Mouse (Mus musculus): ENCODE results near the gene Dusp1.

Dusp1 gene

DNA sequence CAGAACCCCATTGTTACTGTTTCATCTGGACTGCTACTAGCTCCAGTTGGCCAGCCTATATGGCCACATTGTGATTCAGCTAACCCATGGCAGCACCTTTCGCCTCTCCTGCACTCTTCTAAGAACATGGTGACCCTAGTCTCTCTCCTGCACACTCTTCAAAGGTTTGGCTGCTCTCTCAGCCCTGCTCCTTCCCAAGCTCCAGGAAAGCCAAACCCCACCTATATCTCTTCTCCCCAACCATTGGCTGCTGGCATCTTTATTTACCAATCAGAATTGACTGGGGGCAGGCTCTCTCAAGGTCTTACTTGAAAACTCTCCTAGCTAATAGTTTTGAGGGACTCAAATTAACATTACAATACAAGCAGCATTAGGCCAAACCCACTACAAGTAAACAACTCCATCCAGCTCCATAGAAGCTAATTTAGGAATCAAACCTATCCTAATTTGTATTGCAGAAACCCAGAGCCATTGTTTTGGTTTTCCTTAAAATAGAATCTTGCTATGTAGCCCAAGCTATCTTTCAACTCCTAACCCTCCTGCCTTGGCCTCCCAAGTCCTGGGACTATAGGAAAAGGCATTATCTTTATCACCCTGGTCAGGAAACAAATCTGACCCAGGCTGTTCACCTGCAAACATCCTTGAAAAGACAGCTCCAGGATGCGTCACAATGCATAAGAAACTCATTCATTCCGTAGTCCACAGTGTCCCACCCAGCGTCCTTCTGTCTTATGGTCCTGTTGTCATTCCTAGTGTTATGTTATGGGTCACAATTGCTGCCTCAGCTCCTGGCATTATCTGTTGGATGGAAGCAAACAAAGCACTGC lies 67.1 kb downstream of the Dusp1 start:
- no peak for DNase-seq

DNA sequence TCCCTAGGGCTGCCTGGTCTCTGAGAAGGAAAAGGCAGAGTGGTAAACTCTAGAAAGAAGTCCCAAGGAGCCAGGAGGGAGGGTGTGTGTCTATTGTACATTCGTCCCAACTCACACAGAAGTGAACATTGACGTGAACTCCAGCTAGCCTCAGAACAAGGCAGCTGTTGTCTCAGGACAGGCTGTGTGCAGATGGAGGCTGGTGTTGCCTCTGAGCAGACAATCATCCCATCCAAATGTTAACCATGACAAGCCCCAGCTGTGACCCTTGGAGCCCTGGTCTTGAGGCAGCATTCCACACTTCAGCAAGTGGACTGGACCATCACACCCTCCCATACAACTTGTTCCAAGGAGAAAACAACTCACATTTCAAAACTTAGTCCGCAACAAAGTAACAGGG lies 69.7 kb downstream of the Dusp1 start:
- DNase-seq: no peak

DNA sequence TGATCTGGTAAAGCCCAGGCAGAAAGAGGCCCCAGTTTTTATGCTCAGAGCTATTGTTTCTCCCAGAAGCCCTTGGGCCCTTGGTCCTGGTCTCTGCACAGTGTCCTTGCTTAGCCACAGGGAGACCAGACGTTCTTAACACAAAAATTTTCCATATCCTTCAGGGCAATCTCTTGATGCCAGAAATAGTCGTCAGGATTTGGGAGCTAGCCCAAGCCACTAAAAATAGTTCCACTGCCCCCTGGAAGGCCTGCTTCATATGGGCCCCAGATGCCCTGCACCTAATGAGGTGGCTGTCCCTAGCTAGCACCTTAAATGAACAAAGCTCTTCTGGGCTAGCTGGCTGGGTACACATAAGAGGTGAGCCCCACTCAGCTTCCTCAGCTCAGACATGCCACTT lies 71.0 kb downstream of the Dusp1 start:
- no peak for DNase-seq

DNA sequence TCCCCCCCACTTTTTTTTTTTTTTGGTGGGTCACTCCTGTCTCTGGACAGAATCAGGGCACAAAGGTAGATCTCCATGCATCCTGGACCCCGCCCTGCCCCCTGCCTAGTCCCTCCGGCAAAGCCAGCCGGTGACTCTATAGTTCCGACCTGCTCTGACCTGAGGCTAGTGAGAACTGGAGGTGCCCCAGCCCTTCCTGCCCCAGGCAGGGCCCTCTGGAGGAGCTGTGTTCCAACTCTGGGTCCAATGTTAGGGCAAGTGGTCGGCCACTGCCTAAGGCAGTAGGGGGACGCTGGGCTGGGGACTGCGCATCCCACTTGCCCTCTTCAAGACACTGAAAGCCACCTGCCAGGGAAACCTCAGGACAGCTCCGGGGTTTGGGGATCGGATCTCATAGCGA lies 71.9 kb downstream of the Dusp1 start:
- no peak for DNase-seq

DNA sequence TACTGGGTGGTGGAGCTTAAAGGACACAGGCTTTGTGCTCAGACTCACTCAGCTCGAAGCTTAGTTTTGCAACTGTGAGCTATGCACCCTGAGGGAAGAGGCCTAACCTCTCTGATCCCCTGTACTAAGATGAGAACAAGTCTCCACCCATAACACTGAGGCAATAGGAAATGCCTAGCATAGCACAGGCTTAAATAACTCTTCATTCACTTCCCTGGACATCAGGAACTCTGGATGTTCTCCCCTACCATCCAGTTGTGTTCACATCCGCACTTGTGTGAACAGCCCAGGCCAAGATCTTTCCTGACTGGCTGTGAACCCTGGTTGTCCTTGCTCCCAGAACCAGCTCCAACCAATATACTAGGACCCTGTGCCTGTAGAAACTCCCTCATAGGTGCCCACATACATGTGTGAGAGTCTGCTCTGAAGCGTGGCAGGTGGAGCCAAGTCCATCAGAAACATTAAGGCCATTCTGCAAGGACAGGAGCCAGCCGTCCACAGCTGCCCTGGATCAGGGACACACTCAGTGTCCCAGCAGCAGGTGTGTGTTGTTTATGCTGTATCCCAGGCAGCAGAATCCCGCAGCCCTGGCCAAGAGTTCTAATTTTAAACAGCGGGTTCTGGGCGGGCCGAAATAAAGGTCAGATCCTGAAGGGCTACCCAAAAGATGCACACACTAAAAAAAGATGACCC lies 73.1 kb downstream of the Dusp1 start:
- no peak for DNase-seq

DNA sequence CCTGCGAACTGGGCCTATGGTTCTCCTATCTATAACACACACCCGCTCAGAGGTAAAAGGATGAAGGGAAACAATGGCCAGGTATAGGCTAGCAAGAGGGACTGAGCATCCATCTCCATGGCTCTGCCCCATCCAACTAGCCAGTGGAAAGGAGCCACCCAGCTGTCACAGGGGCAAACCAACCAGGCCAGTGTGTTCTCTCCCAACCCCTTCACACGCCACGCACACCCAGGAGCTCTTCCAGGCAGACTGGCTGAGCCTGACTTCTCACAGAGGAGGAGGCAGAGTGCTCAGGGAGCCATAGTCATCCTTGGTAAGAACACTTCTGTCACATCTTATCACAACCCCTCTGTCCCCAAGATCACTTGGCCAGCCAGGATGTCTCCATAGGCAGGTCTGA lies 74.0 kb downstream of the Dusp1 start:
- no peak for DNase-seq

DNA sequence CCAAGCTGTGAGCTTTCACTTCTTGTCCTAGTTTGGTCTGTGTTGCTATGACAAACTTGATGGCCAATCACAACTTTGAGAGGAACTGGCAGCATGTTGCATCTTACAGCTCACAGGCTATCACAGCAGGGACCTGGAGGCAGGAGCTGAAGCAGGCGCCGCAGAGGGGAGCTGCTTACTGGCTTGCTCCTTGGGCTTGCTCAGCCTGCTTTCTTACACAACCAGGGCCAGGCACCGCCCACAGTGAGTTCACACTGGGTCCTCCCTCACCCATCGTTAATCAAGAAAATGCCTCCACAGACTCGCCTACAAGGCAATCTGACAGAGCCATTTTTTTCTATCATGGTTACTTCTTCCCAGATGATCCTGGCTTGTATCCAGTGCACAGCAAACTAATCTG lies 74.7 kb downstream of the Dusp1 start:
- DNase-seq: no peak

DNA sequence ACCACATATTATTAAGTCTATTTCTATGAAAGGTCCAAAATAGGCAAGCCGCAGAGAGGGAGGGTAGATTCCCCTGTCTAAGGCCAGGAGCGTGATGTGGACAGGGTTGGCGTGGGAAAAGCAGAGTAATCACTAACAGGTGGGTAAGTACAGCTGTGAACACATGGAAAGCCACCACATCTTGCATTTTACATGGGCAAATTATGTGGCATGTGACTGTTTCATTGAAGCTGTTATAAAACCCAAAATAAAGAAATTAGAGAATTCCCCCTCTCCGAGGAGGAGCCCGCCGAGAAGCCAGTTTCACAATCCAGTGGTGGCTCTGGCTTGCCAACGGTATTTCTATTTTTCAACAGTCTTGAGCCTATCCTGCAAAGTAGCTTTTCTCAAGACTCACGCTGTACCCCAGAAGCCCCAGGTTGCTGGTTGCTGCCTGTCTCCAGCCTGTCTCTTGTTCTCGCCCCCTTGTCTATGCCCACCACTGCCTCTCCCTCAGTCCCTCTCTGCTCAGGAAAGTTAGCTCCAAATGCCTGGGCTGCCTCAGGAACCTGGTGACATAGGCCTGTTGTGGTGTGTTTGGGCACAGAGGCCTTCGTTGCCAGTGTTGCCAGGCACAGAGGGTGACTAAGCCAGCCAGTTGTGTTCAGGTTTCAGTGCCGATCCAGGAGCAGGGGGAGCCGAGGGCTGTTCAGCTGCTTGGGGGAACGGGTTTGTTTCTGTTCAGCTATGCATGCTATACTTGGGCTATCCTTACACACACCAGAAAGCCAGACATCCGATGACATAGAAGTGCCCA lies 77.1 kb downstream of the Dusp1 start:
- no peak for DNase-seq

DNA sequence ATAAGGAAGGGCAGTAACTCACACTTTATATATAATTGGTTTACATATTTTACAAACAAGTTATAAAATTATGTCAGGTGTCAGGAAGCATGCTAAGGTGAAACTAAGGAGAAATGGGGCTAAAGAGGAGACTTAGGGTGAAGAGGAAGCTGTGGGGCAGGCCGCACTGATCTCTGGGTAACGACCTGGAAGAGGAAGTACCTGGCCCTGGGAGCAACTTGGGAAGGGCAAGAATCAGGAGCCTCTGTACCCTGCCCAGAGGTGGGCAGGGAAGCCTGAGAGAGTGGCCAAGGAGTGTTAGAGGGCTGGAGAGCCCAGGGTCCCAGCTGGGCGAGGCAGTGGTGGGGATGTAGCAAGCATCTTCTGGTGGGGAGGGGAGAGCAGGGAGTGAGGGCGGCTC lies 81.0 kb downstream of the Dusp1 start:
- DNase-seq: no peak

DNA sequence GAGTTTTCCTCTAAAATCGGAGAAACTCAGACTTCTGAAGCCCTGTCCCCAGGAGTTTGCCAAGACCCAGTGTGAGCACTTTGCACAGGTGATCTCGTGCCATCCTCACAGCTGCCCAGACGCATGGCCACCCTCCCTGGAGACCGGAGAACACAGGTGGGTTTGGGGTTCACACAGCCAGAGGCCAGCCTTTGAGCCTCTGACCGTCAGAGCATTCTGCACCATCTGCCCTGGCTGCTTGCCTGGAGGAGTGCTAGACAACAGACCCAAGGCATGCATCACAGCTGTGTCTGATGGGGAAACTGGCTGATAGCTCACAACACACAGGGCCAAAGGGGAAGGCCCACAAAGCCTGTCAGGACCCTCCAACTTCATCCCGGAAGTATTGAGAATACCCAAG lies 82.3 kb downstream of the Dusp1 start:
- DNase-seq: no peak

DNA sequence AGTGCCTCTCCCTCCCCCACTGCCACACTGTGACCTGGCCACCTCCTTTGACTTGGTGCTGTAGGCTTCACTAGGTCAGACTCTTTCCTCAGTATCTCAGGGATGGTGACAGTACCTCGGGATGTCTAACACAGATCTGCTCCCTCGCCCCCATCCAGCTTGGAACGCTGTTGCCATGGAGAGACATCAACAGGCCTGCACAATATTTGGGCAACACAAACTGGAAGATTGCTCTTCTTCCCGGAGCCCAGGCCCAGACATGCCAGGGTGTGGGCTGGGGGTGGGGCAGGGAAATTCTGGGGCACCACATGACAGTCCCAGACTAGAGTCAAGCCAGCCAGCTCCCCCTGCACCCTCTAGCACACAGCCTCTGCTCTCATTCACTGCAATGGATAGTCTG lies 83.3 kb downstream of the Dusp1 start:
- DNase-seq: no peak

DNA sequence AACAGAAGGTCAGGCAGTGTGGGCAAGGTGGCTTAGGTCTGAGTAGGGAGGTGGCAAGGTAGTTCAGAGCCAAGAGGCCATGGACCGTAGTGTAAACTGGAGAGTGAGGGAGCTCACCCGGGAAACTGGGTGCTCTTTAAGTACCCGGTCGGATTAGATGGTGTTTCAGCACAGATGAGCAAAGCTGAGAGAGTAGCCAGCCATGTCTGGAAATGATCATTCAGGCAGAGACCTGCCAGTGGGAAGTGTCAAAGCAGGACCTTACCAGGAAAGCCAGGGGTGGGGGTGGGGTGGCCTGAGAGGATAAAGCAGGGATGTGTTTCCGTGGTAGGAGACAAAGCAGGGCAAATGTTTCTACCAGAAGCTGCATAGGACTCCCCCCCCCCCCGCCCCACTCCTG lies 85.1 kb downstream of the Dusp1 start:
- no peak for DNase-seq

DNA sequence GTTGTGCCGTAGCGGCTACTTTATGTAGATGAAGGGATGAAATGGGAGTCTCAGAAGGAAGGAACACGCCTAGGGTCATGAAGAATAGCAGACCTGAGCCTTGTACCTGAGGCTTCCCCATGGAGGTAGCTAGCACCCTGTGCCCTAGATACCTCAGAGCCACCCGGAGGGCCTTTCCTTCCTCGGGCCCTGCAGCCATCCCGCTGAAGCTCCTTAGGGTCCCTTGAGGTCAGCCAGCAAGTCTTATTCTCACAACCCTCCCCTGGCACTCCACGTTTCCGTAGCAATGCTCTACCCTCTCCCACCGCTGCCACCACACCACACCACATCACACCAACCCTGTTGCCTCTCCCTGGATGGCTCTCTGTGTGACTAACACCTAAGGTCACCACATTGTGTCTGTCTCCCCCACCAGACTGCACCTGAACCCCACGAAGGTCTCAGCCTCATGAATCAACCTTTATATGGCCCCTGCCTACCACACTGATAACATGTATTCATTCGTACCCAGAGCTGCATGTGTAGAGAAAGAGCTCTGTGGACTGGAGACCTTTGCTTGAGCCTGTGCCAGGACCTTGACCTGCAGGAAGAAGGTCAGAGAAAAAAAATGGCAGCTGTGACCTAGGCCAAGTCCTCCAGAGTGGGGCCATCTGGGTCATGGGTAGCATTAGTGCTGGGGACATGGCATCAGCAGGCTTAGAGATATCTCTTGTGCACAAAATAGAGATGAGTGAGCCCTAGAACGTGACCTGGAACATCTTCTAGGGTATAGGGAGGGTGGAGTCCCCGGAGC lies 93.6 kb downstream of the Dusp1 start:
- no peak for DNase-seq

DNA sequence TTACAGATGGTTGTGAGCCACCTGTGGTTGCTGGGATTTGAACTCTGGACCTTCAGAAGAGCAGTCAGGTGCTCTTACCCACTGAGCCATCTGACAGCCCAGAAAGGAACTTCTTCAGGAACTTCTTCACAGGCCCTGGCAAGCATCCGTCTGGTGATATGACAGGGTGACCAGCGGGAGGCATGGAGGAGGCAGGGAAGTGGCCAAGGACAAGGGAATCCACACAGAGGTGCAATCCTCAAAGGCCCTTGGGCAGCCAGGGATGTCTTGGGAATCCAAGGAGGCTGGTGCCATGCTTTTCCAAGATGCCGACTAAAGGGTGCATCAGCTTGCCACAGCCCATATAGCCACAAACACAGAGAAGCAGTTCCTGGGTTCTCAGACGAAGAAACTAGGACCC lies 94.3 kb downstream of the Dusp1 start:
- DNase-seq: no peak

DNA sequence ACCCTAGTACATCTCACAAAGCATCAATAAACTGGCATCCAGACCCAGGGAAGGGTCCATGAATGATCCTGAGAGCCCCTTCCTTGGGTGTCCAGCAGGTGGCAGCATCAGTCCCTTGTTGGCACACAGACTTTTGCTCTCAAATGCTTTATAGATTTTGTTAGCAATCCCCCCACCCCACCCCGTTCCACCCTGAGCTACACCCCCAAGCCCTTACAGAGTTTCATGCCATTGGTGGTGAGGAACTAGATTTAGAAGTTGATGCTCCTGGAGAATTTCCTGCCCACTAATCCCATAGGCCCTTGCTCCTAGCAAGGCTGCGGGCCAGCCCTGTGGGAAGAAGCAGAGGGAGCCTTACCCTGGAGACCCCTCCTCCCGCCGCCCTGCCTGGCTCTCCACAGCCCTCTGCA lies 95.2 kb downstream of the Dusp1 start:
- peak; percentile 92 for DNase-seq

DNA sequence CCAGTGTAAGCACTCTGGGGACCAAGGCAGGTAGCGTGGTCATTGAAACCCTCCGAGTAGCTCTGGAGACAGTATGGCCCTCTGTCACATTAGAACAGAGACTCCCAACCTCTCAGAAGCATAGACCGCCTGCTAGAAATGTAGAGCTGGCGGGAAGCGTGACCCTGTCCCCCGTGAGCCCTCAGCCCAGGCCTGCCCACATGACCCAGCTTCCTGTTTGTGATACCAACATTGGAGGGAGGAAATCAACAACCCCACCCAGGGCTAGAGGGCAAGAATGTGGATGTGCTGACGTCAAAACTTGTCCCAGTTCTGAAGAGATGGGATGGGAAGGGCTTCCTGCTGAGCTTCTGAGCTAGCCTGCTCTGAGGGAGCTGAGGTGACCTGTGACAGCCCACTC lies 97.0 kb downstream of the Dusp1 start:
- DNase-seq: no peak

DNA sequence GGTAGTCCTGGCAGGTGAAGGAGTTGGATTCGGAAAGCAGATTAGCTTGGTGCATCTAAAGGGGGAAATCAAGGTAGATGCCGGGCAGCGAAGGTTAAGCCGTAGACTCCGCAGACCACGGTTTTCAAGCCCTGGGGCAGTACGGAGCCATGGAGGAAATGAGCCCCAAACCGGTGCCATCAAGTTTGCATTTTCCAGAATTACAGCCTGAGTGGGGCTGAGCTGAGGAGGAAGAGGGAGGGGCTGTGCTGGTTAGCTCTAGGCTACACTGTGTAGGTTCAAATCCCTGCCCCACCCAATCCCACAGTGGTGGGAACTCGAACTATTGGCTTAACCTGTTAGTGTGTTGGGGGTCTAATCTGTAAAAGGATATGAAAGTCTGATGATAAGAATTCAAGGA lies 97.4 kb downstream of the Dusp1 start:
- DNase-seq: no peak

DNA sequence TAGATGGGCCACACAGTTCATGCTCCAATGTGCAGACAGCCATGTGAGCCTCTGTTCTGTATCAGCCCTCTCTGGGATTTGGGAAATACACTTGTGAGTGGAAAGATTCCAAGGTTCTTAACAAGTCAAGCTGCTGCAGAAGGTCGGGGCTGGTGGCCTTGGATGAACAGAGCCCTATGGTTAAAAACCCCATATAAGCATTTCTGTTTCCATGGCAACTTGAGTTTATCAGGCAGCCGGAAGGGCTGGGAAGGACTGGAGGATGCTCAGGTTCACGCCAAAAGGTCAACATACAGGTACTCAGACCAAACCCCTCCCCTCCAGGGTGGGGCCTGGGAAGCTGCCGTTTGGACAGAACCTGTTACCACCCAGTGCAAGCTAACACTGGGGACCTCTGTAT lies 97.9 kb downstream of the Dusp1 start:
- no peak for DNase-seq

DNA sequence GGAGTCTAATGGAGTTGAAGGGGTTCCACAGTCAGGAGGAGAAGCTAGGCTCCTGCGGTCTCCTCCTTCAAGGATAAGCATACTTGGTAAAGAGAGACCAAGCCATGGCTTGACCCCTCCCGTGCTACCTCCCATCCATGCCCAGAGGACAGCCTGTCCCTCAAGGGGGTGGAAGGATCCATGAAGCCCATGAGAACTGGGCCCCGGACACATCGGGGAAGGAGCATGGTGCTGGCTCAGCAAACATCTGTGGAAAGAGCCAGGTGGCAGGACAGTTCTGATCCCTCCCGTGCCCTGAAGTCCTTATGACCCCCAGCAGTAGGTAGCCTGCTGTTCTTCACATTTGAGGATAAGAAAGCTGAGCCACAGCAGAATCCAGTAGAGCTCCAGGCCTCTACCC lies 98.5 kb downstream of the Dusp1 start:
- DNase-seq: no peak

DNA sequence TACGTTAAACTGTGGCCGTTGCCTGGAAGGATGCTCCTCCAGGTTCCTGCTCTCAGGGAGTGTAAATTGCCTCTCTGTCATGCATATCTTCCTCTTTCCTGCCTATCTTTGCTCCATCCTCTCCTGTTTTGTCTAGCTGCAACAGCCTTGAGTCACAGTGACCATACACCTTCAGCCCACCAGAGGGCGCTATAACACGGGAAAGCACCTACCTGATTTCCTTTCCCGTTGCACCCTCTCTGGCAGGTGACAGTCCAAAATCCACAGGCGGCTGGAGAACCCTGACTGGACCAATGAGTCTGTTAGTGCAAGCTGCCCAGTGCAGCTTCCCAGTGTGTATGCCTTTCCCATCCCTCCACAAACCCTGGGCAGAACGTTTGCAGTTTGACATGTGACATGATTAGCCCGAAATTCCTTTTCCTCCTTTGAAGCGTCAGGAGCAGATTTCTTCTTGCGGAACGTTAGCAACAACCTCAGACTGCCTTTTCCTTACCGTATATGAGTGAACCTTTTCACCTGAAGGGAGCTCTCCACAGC lies 99.2 kb downstream of the Dusp1 start:
- peak; percentile 88 for DNase-seq

DNA sequence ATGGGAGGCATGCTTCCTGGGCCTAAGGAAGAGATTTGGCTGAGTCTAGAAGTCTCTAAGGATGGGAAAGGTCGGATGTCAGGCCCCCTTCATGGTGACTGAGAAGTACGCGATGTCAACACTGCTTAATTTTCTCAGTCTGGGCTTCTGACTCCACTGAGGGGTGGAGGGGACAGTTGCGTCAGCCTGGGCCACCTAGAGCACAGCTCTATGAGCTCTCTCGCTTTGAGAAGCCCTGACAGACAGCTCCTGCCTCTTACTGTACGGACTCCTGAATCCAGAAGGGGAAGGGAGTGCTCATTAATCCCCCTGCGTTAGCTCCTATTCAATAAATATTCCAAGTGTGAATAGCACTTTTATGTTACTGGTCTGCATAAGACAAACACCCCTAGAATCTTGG lies 103.9 kb downstream of the Dusp1 start:
- no peak for DNase-seq

DNA sequence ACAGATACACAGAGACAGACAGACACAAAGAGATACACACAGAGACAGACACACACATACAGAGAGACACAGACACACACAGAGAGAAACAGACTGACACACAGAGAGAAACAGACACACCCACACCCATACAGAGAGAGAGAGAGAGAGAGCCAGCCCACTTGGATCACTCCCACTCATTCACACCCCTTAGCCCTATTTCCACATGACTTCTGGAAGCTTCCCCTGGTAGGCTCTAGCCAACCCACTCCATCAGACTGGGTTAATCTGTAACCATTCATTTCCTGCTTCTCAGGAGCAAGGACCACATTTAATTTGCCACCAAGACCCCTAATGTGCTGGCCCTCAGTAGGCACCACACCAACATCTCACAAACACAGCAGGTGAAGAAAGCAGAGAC lies 104.4 kb downstream of the Dusp1 start:
- DNase-seq: no peak
